Mouse (Mus musculus) cerebellum, adult 2 months (tissue): ENCODE data around the gene Arl8b.

Source experiments
- CTCF ChIP-seq: fragments of 200-500 bp; IDR thresholded peaks from 2 replicates; pipeline ENCODE4 v1.5.1; 2011; ENCODE audit warnings: low read depth, mild to moderate bottlenecking, control low read depth, low read length, moderate library complexity, borderline replicate concordance; ENCODE audit not compliant: insufficient read depth
- POLR2A ChIP-seq: fragments of 200-500 bp; IDR thresholded peaks from 2 replicates; pipeline ENCODE4 v1.6.1; 2011; ENCODE audit warnings: low read length, control low read depth, borderline replicate concordance; ENCODE audit not compliant: insufficient read depth

- TF ChIP-seq POLR2A (no peak), CTCF (no peak)
These were observed 56.5 kb downstream of the Arl8b start for GRCm38 (mm10) chr6:108839432-108839831.
